Mouse (Mus musculus) kidney, postnatal 36 days (tissue): ENCODE measurements around the gene Cirbp.

Experiments
- DNase-seq, 2 experiments: peaks; one replicate each; pipeline ENCODE4 v3.0.0; 2021 to 2022; ENCODE audit warnings: mixed read lengths in 2 of 2

Gene Cirbp

DNA sequence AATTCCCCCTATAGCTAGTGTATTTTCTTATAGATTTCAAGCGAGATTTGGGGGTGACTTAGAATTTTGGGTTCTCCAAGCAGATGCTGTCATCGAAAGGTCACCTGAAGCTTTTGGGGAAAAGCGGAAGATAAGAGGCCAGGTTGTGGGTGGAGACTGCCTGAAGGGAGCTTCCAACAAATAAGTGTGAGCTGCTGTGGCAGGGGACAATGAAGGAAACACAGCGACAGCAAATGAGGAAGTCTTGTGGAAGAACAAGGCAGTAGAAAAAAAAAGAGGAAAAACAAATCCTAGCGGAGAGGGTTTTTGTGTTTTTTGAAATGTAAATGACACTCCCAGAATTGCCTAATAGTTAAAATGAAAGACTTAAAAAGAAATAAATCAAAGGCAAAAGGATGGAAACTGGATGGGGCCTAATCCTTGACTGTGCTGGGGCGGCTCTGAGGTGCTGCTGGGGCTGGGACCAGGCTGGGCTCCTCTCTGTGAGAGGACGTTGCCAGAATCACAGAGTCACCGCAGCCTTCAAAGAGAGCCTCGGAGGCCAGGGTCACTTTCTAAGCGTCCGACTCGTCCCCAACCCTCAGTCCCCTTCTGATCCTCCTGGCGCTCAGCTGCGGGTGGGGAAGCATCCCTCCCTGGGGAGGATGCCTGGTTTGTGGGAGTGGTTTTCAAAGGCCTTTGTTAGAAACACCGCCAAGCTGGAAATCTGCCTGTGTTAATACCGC, 49.4 kb downstream of the Cirbp start:
- no peak for DNase-seq

DNA sequence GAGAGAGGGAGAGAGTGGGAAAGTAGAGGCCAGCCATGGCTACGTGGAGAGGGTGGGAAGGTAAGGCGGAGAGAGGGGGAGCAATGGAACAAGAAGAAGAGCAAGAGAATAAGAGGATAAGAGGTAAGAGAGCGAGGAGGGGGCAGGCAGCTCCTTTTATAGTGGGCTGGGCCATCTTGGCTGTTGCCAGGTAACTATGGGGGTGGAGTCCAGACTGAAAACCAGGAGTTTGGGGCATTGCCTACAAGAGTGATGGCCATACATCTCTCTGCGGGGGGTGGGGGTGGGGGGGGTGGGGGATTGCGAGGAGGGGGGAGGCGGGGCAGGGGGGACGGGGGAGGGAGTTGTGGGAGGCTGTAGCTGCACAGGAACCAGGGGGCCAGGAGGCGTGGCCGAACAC, 54.9 kb downstream of the Cirbp start:
- no peak for DNase-seq
